8 mouse cellular contexts compared by ENCODE assay signal in genomic region chr6:8210661-8211060, GRCm38 (mm10). TPM values are rescaled to one million over a fixed set of nuclear protein-coding genes. Genes with fewer than 3 reads are reported as not detected.
DNase-seq lines count a peak whose midpoint lies in the region; ATAC-seq and TF ChIP-seq lines count a peak whose summit lies in the region.
"Had no signal": no experiment of that assay in that cellular context is flagged by ENCODE, and none has a peak within 500 bp of the region (broad histone marks: within the 10 kb centered on the region; RNA-seq: fewer than 3 reads in every experiment).

No protein-coding gene starts in this region.

- H3K4me3 ChIP-seq in kidney, embryonic 16.5 days (ENCODE audit: low read length): no peak overlapping the region
- peak overlapping the region; percentile 91; the same call in 1 of the 2 replicates for H3K4me3 ChIP-seq in embryonic facial prominence, embryonic 14.5 days (ENCODE audit: low read depth, low read length)
- no peak overlapping the region for H3K4me3 ChIP-seq in limb, embryonic 12.5 days (replicated peaks)
- peak overlapping the region; percentile 75 for H3K4me3 ChIP-seq in neural tube, embryonic 13.5 days
- no peak overlapping the region for H3K4me3 ChIP-seq in left cerebral cortex, adult 2 months

- no peak for ATAC-seq in kidney, embryonic 16.5 days (ENCODE audit: low FRiP score, low TSS enrichment)
- no peak for ATAC-seq in embryonic facial prominence, embryonic 14.5 days (ENCODE audit: low read depth)
- no peak for ATAC-seq in limb, embryonic 12.5 days (ENCODE audit: insufficient number of reproducible peaks, insufficient read depth, low FRiP score, low TSS enrichment, low read depth)
- ATAC-seq in neural tube, embryonic 13.5 days (ENCODE audit: low read depth): no peak

- no peak for DNase-seq in kidney, postnatal 14 days
- no peak for DNase-seq in embryonic facial prominence, embryonic 14.5 days (ENCODE audit: low spot score)
- DNase-seq in left cerebral cortex, adult 2 months (ENCODE audit: extremely low spot score in 1 of 2, low spot score in 2 of 2): no peak
- no peak for DNase-seq in Muller cell, postnatal 12 days (ENCODE audit: inconsistent ontology term)

- H3K36me3 ChIP-seq in kidney, embryonic 16.5 days (ENCODE audit: insufficient read depth, low read length): peaks cover 16% of the 10 kb centered on the region
- peaks cover 14% of the 10 kb centered on the region for H3K36me3 ChIP-seq in embryonic facial prominence, embryonic 14.5 days (ENCODE audit: control insufficient read depth, insufficient read depth, low read length)
- peaks cover 21% of the 10 kb centered on the region for H3K36me3 ChIP-seq in limb, embryonic 12.5 days
- H3K36me3 ChIP-seq in neural tube, embryonic 13.5 days: peaks cover 14% of the 10 kb centered on the region

- no peak for TF ChIP-seq CTCF in left cerebral cortex, adult 2 months (IDR thresholded peaks at IDR 0.05)

- intact Hi-C loops in left cerebral cortex, adult 2 months (cut with DNase I): no loop called here

- H3K4me1 ChIP-seq in kidney, embryonic 16.5 days (ENCODE audit: insufficient read depth, low read length): peaks cover 8% of the 10 kb centered on the region; the same call in 1 of the 2 replicates
- peaks cover 10% of the 10 kb centered on the region for H3K4me1 ChIP-seq in embryonic facial prominence, embryonic 14.5 days (ENCODE audit: control insufficient read depth, insufficient read depth, low read length)
- H3K4me1 ChIP-seq in limb, embryonic 12.5 days (replicated peaks): peaks cover 11% of the 10 kb centered on the region
- peaks cover 14% of the 10 kb centered on the region for H3K4me1 ChIP-seq in neural tube, embryonic 13.5 days (replicated peaks)

- 90% methylated on average over 3 of the region's 3 CpGs for WGBS in kidney, embryonic 16.5 days
- WGBS in embryonic facial prominence, embryonic 14.5 days: 93% methylated on average over 3 of the region's 3 CpGs
- WGBS in limb, embryonic 12.5 days: 94% methylated on average over 3 of the region's 3 CpGs
- WGBS in neural tube, embryonic 13.5 days: 95% methylated on average over 3 of the region's 3 CpGs

- H3K27me3 ChIP-seq in kidney, embryonic 16.5 days (ENCODE audit: insufficient read depth, low read length): no peaks in the 10 kb centered on the region
- no peaks in the 10 kb centered on the region for H3K27me3 ChIP-seq in embryonic facial prominence, embryonic 14.5 days (replicated peaks; ENCODE audit: control insufficient read depth, insufficient read depth, low read length)
- H3K27me3 ChIP-seq in limb, embryonic 12.5 days: no peaks in the 10 kb centered on the region
- H3K27me3 ChIP-seq in neural tube, embryonic 13.5 days: no peaks in the 10 kb centered on the region

- no peaks in the 10 kb centered on the region for H3K9me3 ChIP-seq in kidney, embryonic 16.5 days (ENCODE audit: low read length)
- H3K9me3 ChIP-seq in embryonic facial prominence, embryonic 14.5 days (ENCODE audit: control insufficient read depth, low read length): no peaks in the 10 kb centered on the region
- H3K9me3 ChIP-seq in limb, embryonic 12.5 days: no peaks in the 10 kb centered on the region
- no peaks in the 10 kb centered on the region for H3K9me3 ChIP-seq in neural tube, embryonic 13.5 days

- H3K27ac ChIP-seq in kidney, embryonic 16.5 days (ENCODE audit: low read length): no peak overlapping the region
- no peak overlapping the region for H3K27ac ChIP-seq in embryonic facial prominence, embryonic 14.5 days (replicated peaks; ENCODE audit: low read depth, low read length)
- H3K27ac ChIP-seq in limb, embryonic 12.5 days: no peak overlapping the region
- no peak overlapping the region for H3K27ac ChIP-seq in neural tube, embryonic 13.5 days (replicated peaks)
- no peak overlapping the region for H3K27ac ChIP-seq in left cerebral cortex, adult 2 months

- no peak overlapping the region for H3K9ac ChIP-seq in kidney, embryonic 16.5 days (replicated peaks; ENCODE audit: low read length)
- no peak overlapping the region for H3K9ac ChIP-seq in embryonic facial prominence, embryonic 14.5 days (ENCODE audit: low read depth, low read length)
- H3K9ac ChIP-seq in limb, embryonic 12.5 days (replicated peaks): no peak overlapping the region
- H3K9ac ChIP-seq in neural tube, embryonic 13.5 days: no peak overlapping the region

- H3K4me2 ChIP-seq in kidney, embryonic 16.5 days (replicated peaks; ENCODE audit: low read depth, low read length): peak overlapping the region; percentile 73
- H3K4me2 ChIP-seq in embryonic facial prominence, embryonic 14.5 days (ENCODE audit: low read depth, low read length): peak overlapping the region; percentile 57
- peak overlapping the region; percentile 52 for H3K4me2 ChIP-seq in limb, embryonic 12.5 days
- peak overlapping the region; percentile 58 for H3K4me2 ChIP-seq in neural tube, embryonic 13.5 days

RNA-seq across cellular contexts. Expression of gene Mios, which starts 1.6 kb away (rescaled TPM):
- 24.0 and 24.4 TPM in 2 replicates for polyA plus RNA-seq in kidney, embryonic 16.5 days (2015; fragmentation: Nextera tagmentation; extraction: Ambion mirVana)
- 26.2 and 29.3 TPM in 2 replicates for polyA plus RNA-seq in embryonic facial prominence, embryonic 14.5 days (2014; fragmentation: Nextera tagmentation; extraction: Ambion mirVana)
- 33.3 and 33.8 TPM in 2 replicates for polyA plus RNA-seq in limb, embryonic 12.5 days (2016; fragmentation: Nextera tagmentation; extraction: Ambion mirVana)
- 26.0 and 28.0 TPM in 2 replicates for polyA plus RNA-seq in neural tube, embryonic 13.5 days (2015; fragmentation: Nextera tagmentation; extraction: Ambion mirVana)
- total RNA-seq in left cerebral cortex, adult 2 months (2021): 10 to 100 TPM; 20.5 to 26.2 TPM

RNA-seq across cellular contexts. Expression of gene Col28a1, which starts 18.2 kb away (rescaled TPM):
- 0.32 and 0.53 TPM in 2 replicates for polyA plus RNA-seq in kidney, embryonic 16.5 days (2015; fragmentation: Nextera tagmentation; extraction: Ambion mirVana)
- 1.1 and 1.3 TPM in 2 replicates for polyA plus RNA-seq in embryonic facial prominence, embryonic 14.5 days (2014; fragmentation: Nextera tagmentation; extraction: Ambion mirVana)
- 0.29 and 0.48 TPM in 2 replicates for polyA plus RNA-seq in limb, embryonic 12.5 days (2016; fragmentation: Nextera tagmentation; extraction: Ambion mirVana)
- 4.4 and 7.4 TPM in 2 replicates for polyA plus RNA-seq in neural tube, embryonic 13.5 days (2015; fragmentation: Nextera tagmentation; extraction: Ambion mirVana)
- under 1 TPM; 0.63 to 0.89 TPM for total RNA-seq in left cerebral cortex, adult 2 months (2021)

RNA-seq across cellular contexts. Expression of gene Rpa3, which starts 48.3 kb away (rescaled TPM):
- polyA plus RNA-seq in kidney, embryonic 16.5 days (2015; fragmentation: Nextera tagmentation; extraction: Ambion mirVana): 135 and 149 TPM in 2 replicates
- 133 and 137 TPM in 2 replicates for polyA plus RNA-seq in embryonic facial prominence, embryonic 14.5 days (2014; fragmentation: Nextera tagmentation; extraction: Ambion mirVana)
- polyA plus RNA-seq in limb, embryonic 12.5 days (2016; fragmentation: Nextera tagmentation; extraction: Ambion mirVana): 194 and 209 TPM in 2 replicates
- polyA plus RNA-seq in neural tube, embryonic 13.5 days (2015; fragmentation: Nextera tagmentation; extraction: Ambion mirVana): 74.3 and 85.5 TPM in 2 replicates
- total RNA-seq in left cerebral cortex, adult 2 months (2021): 10 to 100 TPM in 1 of 2 experiments, 1 to 10 TPM in 1; 8.8 to 16.1 TPM

RNA-seq across cellular contexts. Expression of gene Umad1, which starts 48.4 kb away (rescaled TPM):
- polyA plus RNA-seq in kidney, embryonic 16.5 days (2015; fragmentation: Nextera tagmentation; extraction: Ambion mirVana): 25.5 and 27.4 TPM in 2 replicates
- 19.1 and 20.0 TPM in 2 replicates for polyA plus RNA-seq in embryonic facial prominence, embryonic 14.5 days (2014; fragmentation: Nextera tagmentation; extraction: Ambion mirVana)
- 16.7 and 18.9 TPM in 2 replicates for polyA plus RNA-seq in limb, embryonic 12.5 days (2016; fragmentation: Nextera tagmentation; extraction: Ambion mirVana)
- polyA plus RNA-seq in neural tube, embryonic 13.5 days (2015; fragmentation: Nextera tagmentation; extraction: Ambion mirVana): 42.6 and 43.1 TPM in 2 replicates
- 10 to 100 TPM; 43.1 to 48.7 TPM for total RNA-seq in left cerebral cortex, adult 2 months (2021)

RNA-seq across cellular contexts. Expression of gene Gm45062, which starts 48.6 kb away (rescaled TPM):
- 13.3 and 14.7 TPM in 2 replicates for polyA plus RNA-seq in kidney, embryonic 16.5 days (2015; fragmentation: Nextera tagmentation; extraction: Ambion mirVana)
- 8.2 and 8.3 TPM in 2 replicates for polyA plus RNA-seq in embryonic facial prominence, embryonic 14.5 days (2014; fragmentation: Nextera tagmentation; extraction: Ambion mirVana)
- polyA plus RNA-seq in limb, embryonic 12.5 days (2016; fragmentation: Nextera tagmentation; extraction: Ambion mirVana): 15.5 and 16.2 TPM in 2 replicates
- polyA plus RNA-seq in neural tube, embryonic 13.5 days (2015; fragmentation: Nextera tagmentation; extraction: Ambion mirVana): 15.9 and 23.6 TPM in 2 replicates
- 1 to 10 TPM; 5.2 to 8.1 TPM for total RNA-seq in left cerebral cortex, adult 2 months (2021)
- polyA plus RNA-seq: small intestine, adult 2 months had no signal

Comparison
In these comparisons a context has a peak if more than half of its experiments do, and no peak if none do; other contexts are left out.
1. H3K4me3 ChIP-seq: peak in embryonic facial prominence, embryonic 14.5 days (single experiment) and neural tube, embryonic 13.5 days (single experiment); none in kidney, embryonic 16.5 days (single experiment), limb, embryonic 12.5 days (single experiment) and left cerebral cortex, adult 2 months (single experiment).
2. Peak in every context shown above with its lines, with median percentiles within 50 percentile points of each other: H3K4me2 ChIP-seq.